Mouse (Mus musculus) gastrocnemius, adult 2 months (tissue): ENCODE measurements around the gene Uox. TPM values are rescaled to one million over a fixed set of nuclear protein-coding genes. Genes with fewer than 3 reads are reported as not detected.

ENCODE experiments used
- DNase-seq: peaks from one replicate; pipeline ENCODE4 v3.0.0; 2022
- H3K27ac ChIP-seq: fragments of 200-600 bp; 2 replicates; pipeline ENCODE4 v1.8.1; 2022; ENCODE audit warnings: mild to moderate bottlenecking
- H3K4me3 ChIP-seq: fragments of 200-600 bp; 2 replicates; pipeline ENCODE4 v1.8.1; 2022; ENCODE audit warnings: mild to moderate bottlenecking, moderate library complexity
- CTCF ChIP-seq: fragments of 200-600 bp; IDR thresholded peaks from 2 replicates; pipeline ENCODE4 v1.8.1; 2022; ENCODE audit warnings: antibody characterized with exemption, mild to moderate bottlenecking, moderate library complexity
- intact Hi-C: fragments of 180-260 bp; cut with DNase I; formaldehyde crosslinking; loops from one replicate; pipeline ENCODE4 v1.15.1; 2025
- total RNA-seq, 2 experiments: library from RNA; stranded (reverse); gene quantifications; 2 replicates each; pipeline ENCODE4 v1.2.3; 2021

Gene Uox
- total RNA-seq, 2 experiments from 2014 or later, result not detected

DNA sequence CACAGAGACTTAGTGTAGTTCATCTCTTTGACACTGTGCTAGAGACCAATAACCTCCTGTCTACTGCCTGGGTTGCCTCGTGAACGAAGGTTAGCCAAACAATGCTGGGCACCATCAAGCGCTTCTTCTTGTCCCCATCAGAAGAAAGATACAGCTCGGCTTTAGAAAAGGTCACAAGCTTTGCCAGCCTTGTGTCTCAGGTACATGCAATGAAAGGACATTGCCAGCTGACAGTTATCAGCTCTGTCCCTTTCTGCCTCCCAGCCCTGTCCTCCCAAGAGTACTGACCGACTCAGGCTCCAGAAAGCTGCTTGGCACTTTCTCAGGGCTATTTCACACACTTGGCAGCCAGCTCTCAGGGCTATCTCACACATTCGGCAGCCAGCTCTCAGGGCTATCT is 25.2 kb downstream of the Uox start:
- TF ChIP-seq CTCF, result no peak
- intact Hi-C loops, result no loop called here
- no peak for DNase-seq
- Histone ChIP-seq H3K4me3 (no peak overlapping the region), H3K27ac (no peak overlapping the region)

DNA sequence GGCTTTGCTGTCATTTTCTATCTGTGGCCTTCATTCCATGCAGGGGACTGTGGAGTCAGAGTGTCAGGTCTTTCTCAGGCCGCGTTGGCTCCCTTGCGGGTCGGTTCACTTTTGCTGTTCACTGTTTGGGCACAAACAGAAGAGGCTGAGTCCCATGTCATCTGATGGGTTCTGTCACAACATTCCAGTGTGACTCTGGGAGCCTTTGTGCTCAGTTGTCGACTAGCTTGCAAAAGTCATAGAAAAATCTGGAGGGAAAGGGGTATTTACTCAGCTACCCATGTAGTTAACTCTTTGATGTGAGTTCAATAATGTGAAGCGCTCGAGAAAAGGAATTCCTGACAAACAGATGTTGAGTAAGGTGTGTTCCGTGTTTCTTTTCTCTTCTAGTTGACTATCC is 26.2 kb downstream of the Uox start:
- intact Hi-C loops, result no loop called here
- Histone ChIP-seq H3K27ac (no peak overlapping the region), H3K4me3 (no peak overlapping the region)
- no peak for TF ChIP-seq CTCF
- no peak for DNase-seq

- DNase-seq, result no peak
- no peak overlapping the region for H3K27ac ChIP-seq
- intact Hi-C loops, result no loop called here
- no peak for TF ChIP-seq CTCF
- no peak overlapping the region for H3K4me3 ChIP-seq
Measured at GRCm38 (mm10) chr3:146596864-146597263, 26.6 kb downstream of the Uox start.

- TF ChIP-seq CTCF, result no peak
- DNase-seq, result no peak
- Histone ChIP-seq H3K27ac (no peak overlapping the region), H3K4me3 (no peak overlapping the region)
- intact Hi-C loops, result no loop called here
Measured at GRCm38 (mm10) chr3:146598411-146598810, 28.2 kb downstream of the Uox start.

DNA sequence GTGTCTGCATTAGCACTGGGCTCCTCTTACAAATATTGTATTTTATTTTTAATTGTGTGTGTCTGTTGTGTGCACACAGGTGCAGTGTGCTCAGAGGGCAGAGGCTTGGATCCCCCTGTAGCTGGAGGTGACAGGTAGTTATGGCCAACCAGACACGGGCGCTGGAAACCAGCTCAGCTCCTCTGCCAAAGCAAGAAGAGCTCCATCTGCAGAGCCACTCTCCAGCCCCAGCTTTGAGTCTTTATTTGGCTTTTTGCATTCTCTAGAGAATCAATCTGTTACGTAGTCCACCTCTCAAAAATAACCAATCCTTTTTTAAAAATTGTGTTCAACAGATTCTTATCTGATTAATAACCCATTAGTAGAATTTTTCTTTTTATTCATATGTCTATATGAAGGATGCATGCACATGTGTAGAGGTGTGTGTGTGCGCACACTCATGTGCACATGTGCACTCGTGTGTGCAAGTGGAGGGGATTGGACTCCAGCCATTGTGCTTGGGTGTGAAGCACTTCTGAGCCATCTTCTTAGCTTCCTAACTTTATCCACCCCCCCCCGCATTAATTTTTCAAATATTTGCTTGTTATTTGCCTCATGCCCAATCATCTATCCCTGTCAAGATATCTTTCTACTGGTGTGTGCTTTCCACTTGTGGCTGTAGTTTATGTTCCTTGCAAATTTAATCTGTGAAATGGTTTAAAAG is 29.1 kb downstream of the Uox start:
- H3K27ac ChIP-seq, result no peak overlapping the region
- intact Hi-C loops, result no loop called here
- DNase-seq, result no peak

DNA sequence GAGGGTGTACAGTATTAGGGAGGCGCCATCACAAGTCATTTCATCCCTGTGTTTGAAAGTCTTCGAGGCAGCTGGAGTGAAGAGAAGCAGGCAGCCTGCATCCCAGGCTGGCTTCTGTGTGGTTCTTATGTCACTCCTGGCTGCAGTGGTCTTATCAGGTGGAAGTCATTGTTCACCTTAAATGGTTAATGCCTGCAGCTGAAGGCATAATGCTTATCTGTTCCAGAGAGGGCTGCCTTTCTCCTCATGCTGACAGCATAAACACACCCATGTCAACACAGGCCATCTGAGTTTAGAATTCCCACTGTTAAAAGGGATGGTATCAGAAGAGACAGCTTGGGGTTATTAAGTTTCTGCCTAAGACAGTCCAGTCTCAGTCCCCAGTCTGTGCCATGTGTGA is 31.0 kb downstream of the Uox start:
- intact Hi-C loops, result no loop called here
- no peak overlapping the region for H3K27ac ChIP-seq
- no peak for TF ChIP-seq CTCF
- DNase-seq, result no peak
- H3K4me3 ChIP-seq, result no peak overlapping the region

More for the DNA sequence above, 29.1 kb downstream of the Uox start:
- no peak for TF ChIP-seq CTCF
- H3K4me3 ChIP-seq, result no peak overlapping the region

DNA sequence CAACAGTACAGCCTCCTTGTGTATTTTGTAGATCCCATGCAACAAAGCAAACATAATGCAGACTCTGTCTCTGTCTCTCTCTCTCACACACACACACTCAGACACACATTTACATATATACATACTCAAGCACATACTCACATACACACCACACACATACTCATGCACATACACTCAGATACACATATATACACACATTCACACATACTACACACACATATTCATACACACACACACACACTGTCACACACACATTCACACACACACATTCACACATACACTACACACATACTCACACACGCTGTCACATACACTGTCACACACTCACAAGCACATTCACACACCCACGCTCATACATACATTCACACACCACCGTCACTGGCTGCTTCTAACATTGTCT is 32.3 kb downstream of the Uox start:
- no peak for DNase-seq
- intact Hi-C loops, result no loop called here
- Histone ChIP-seq H3K27ac (no peak overlapping the region), H3K4me3 (no peak overlapping the region)
- TF ChIP-seq CTCF, result no peak

DNA sequence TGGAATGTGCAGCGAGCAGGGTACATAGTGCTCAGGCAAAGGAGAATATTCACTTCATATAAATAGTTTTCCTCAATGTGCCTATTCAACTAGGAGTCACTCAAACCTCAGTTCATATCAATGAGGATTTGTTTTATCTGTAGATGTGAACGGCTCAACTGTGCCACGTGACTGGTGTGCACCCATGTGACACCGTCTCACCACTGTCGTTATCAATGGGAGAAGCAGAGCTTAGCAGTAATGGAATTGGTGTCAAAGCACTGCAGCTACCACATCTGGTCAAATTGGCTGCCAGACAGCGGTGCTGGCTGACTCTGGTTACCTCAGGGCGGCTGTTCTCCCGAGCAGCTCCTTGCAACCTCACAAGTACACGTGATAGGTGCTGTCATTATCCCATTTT is 34.4 kb downstream of the Uox start:
- Histone ChIP-seq H3K4me3 (no peak overlapping the region), H3K27ac (no peak overlapping the region)
- DNase-seq, result no peak
- TF ChIP-seq CTCF, result no peak
- intact Hi-C loops, result no loop called here

DNA sequence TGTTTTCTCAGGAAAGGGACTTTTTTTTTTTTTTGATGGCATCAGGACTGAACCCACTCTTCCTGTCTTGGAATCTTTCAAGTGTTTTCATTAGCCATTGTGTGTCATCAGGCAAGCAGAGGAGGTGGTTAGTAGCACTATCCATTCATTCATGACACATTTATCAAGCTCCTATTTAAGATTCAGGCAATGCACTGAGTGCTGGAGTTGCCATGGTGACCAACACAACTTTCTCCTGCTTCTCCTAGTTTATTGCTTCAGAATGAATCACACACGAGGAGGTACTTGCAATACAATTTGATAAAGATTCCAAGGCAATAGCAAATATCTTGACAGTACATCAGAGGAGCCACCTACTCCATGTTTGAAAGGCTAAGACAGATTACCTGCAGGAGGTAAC is 37.1 kb downstream of the Uox start:
- H3K27ac ChIP-seq, result no peak overlapping the region
- intact Hi-C loops, result no loop called here
- no peak for TF ChIP-seq CTCF
- no peak for DNase-seq
- H3K4me3 ChIP-seq, result no peak overlapping the region

- Histone ChIP-seq H3K27ac (no peak overlapping the region), H3K4me3 (no peak overlapping the region)
- no peak for DNase-seq
- intact Hi-C loops, result no loop called here
- no peak for TF ChIP-seq CTCF
Measured at GRCm38 (mm10) chr3:146610322-146610721, 40.1 kb downstream of the Uox start.

DNA sequence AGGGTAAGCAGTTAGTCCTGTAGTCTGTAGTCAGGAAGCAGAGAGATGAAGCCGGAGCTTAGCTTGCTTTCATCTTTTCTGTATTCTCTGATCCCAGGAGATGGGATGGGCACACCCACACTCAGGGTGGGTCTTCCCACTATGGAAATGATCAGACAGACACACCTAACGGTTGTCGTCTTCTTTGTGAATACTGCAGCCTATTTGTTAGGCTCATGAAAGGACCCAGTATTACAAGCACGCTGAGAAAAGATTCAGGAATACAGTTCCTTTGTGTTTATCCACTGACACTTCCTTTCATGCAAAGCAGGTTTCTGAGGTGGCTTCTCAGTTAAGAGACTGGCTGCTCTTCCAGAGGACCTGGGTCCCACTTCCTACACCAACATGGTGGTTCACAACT is 41.0 kb downstream of the Uox start:
- no peak for TF ChIP-seq CTCF
- Histone ChIP-seq H3K27ac (no peak overlapping the region), H3K4me3 (no peak overlapping the region)
- intact Hi-C loops, result no loop called here
- DNase-seq, result no peak

DNA sequence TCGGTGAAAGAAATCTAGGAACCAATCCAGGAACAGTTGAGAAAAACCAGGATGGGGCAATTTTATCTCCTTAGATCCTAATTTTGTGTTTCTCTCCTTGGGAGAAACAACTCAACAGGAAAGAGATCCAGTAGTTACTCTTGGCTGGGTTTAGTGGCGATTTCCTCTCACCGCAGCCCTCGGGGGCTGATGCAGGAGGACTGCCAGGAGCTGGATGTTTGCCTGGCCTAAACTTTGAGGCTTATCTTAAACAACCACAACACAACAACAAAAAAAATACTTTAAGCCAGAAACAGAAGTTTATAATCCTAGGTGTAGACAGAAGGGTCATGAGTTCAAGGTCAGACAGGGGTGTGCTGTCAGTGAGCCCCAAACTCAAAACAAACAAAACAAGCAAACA is 41.6 kb downstream of the Uox start:
- no peak for DNase-seq
- H3K27ac ChIP-seq, result no peak overlapping the region
- intact Hi-C loops, result no loop called here
- no peak overlapping the region for H3K4me3 ChIP-seq
- no peak for TF ChIP-seq CTCF

DNA sequence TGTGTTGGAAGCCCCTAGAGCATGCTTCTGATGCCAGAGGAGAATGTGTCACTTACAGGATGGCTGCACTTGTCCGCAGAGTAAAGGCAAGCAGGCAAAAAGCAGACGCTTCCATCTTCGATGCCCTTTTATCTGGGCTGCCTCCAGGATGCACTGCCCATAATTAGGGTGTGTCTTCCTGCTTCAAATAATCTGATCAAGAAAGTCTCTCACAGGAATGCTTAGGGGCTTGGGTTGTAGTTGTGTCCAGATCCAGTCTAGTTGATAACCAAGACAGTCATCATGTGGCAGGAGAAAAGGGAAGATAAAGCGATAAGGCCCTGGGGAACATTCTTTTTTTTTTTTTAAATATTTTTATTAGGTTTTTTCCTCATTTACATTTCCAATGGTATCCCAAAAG is 45.3 kb downstream of the Uox start, which contains the start of gene Dnase2b:
Gene Dnase2b (minus strand): TSS at position 101 of the 400 bp plus-strand sequence.
- TF ChIP-seq CTCF, result no peak
- Histone ChIP-seq H3K4me3 (no peak within 1 kb of the TSS), H3K27ac (no peak within 1 kb of the TSS)
- intact Hi-C loops, result no loop called here
- DNase-seq, result no peak

GRCm38 (mm10) chr3:146616533-146617283 is 46.5 kb downstream of the Uox start:
- no peak for TF ChIP-seq CTCF
- H3K4me3 ChIP-seq, result no peak overlapping the region
- DNase-seq, result no peak
- no peak overlapping the region for H3K27ac ChIP-seq
- intact Hi-C loops, result no loop called here
